Mouse (Mus musculus) megakaryocyte-erythroid progenitor cell, adult 5-6 weeks (primary cell): Measurements from ENCODE around the gene Olfr1264. TPM values are rescaled to one million over a fixed set of nuclear protein-coding genes. Genes with fewer than 3 reads are reported as not detected.

Experiments used
- ATAC-seq: replicated peaks from 2 replicates; pipeline ENCODE4 v1.8.0; 2016; ENCODE audit warnings: mild to moderate bottlenecking, inconsistent platforms; ENCODE audit not compliant: severe bottlenecking, poor library complexity, low FRiP score, low TSS enrichment
- total RNA-seq, 2 experiments: library from RNA; stranded (forward) in 1 of 2; stranded (reverse) in 1 of 2; fragments of 200-1000, 215-1000 nt in 1 of 2; fragments of >200 nt in 1 of 2; fragmentation: Nextera tagmentation in 1 of 2; gene quantifications; 2 replicates each; pipeline ENCODE4 v1.2.3; 2014 to 2017

The Olfr1264 gene
- not detected in 2 replicates for total RNA-seq (2014; fragmentation: Nextera tagmentation)
- total RNA-seq (2017) = not detected in 2 replicates

DNA sequence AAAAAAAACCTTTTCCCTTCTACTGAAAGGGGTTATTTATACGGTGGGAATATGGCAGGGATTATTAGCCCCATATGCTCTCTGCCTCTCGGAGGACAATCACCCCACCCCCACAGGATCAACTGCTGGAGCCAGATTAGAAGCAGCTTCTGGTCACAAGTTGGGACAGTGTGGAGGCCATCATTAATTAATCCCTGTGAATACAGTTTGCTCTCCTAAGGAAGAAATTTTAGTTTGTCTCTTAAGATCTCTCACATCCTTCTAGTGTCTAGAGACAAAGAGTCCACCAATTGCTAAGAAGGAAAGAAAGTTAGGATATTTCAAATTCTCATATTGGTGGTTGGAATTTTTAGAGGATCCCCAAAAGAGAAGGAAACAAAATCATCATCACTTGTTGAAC is at the start of gene Olfr1264:
Gene Olfr1264, minus strand, starts transcription at position 101 of the 400 bp plus-strand sequence.
- no peak for ATAC-seq

DNA sequence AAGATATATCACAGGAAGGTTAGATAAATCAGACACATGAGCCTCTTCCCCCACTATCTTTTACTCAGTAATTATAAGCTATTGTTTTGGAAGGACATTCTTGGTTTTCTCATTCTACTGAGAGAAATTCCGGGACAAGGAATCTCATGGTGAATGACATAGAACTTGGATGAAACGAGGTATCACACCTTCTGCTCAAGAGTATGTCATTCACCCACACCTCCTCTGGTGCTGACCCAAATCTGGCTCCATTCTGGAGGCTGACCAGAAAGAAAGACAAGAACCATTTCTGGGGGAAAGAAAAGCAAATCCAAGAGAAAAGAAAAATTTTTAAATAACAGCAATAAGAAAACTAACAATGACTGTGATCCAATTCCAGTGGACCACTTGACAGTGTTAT is 44.7 kb upstream of the Olfr1264 start:
- no peak for ATAC-seq

DNA sequence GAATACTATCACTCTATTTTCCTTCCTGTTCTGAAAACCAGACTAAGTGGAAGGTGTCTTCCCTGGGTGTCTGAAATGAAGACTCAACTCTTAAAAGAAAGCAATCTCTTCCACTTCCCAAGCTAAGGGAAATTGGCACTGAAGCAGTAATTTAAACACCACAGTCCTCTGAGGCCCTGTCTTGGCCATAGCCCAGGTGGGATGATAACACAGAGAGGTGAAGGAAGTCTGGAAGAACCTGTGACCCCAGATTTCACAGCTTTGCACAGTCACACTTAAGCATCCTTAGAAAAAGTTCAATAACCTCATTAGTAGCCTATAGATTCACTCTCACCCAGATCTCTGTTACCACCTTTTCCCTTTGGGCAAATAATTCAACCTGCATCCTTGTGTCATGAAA is 38.1 kb upstream of the Olfr1264 start, which contains the start of gene Olfr140:
Gene Olfr140, minus strand, starts transcription at position 101 of the 400 bp plus-strand sequence.
- no peak for ATAC-seq

DNA sequence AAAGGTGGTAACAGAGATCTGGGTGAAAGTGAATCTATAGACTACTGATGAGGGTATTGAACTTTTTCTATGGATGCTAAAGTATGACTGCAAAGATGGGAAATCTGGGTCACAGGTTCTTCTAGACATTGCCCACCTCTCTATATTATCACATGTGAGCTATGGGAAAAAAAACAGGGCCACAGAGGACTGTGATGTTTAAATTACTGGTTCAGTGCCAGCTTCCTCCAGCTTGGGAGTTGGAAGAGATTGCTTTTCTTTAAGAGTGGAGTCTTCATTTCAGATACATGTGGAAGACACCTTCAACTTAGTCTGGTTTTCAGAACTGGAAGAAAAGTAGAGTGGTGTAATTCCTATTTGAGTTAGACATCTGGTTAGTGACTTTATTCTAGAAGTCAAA is 9.7 kb upstream of the Olfr1264 start, which contains the start of gene Olfr1265:
Gene Olfr1265, plus strand, starts transcription at position 301 of the 400 bp plus-strand sequence.
- ATAC-seq = no peak

DNA sequence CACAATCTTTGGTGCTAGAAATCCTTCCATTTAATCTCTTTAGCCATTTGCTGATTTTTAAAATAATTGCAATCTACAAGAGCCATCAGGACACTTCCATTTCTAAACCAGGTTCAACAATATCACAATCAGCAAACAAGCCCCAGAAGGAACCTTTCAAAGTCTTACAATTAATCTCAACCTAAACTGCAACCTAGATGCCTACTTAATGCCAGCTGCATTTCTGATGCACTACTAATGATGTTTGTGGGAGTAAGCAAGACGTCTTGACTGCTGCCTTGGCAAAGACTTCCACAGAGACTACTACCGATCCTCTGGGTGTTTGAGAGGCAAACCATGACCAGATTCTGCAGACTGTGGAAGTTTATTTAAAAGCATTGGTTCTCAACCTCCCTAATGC is 13.5 kb downstream of the Olfr1264 start, which contains the start of gene Olfr1263:
Gene Olfr1263, plus strand, starts transcription at position 301 of the 400 bp plus-strand sequence.
- ATAC-seq = no peak

DNA sequence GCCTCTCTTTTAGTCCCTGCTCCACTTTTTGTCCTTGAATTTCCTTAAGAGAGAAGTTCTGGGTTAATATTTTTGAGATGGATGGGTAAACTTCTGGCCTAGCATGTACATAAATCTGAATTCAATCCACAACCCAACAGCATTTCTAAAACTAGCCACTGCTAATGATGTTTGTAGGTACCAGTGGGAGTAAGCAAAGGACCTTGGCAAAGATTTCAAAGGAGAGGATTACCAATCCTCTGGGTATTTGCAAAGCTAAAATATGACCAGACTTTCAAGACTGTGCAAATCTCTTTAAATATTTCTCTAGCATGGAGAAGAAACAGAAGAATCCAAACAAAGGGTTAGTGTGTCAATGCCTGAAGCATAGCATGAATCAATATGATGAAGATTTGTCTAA is 25.5 kb downstream of the Olfr1264 start, which contains the start of gene Olfr1262:
Gene Olfr1262, plus strand, starts transcription at position 301 of the 400 bp plus-strand sequence.
- ATAC-seq = no peak

DNA sequence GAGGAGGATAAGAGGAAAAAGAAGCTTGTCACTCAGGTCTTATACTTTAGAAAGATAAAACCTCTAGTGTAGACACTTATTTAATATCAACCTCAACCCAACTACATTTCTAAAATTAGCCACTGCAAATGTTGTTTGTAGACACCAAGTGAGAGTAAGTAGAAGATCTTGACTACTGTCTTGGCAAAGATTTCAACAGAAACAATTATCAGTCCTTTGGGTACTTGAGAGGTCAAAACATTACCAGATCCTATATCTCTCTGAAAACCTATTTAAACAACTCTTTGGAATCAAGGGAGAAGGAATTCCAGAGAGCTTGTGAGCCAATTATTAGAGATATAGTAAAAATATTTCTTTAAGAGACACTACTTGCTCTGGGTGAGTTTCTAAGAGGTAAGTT is 34.5 kb downstream of the Olfr1264 start, which contains the start of gene Olfr1261:
Gene Olfr1261, plus strand, starts transcription at position 301 of the 400 bp plus-strand sequence.
- ATAC-seq = no peak

DNA sequence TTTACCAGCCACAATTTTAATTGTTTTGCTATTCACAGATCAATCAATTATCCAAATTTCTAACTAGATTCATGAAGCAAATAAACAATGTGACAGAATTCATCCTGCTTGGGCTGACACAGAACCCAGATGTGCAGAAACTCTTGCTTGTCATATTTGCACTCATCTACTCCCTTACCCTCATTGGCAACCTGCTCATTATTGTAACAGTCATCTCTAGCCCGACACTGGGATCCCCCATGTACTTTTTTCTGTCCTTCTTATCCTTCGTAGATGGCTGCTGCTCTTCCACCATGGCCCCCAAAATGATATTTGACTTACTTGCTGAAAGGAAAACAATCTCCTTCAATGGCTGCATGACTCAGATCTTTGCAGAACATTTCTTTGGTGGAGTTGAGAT is 47.7 kb downstream of the Olfr1264 start:
- no peak for ATAC-seq

DNA sequence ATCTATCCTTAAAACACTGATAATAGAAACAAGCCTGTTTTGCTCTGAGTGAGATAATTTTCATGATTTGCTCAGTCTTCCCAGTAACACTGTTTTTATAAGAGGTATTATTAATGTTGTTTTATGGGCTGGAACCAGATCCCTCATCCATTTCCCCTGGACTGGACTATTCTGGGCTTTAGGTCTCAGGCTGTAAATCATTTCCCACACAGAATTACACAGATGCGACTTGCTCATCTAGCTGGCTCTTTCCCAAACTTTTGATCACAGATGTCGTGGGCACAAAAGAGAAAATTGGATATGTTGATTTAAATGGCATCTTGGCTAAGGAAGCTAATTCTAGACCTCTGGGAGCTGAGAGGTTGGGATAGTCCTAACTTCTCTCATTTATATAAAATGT is 51.2 kb downstream of the Olfr1264 start, which contains the start of gene Olfr1260:
Gene Olfr1260, plus strand, starts transcription at position 157 of the 400 bp plus-strand sequence.
- no peak for ATAC-seq

Other genes with a start within 250 kb of the Olfr1264 start
- gene Olfr1254, start 232.0 kb downstream of the Olfr1264 start, total RNA-seq (2014; fragmentation: Nextera tagmentation) = not detected in 2 replicates
- not detected in 2 replicates for gene Olfr1254, start 232.0 kb downstream of the Olfr1264 start, total RNA-seq (2017)
- not detected in 2 replicates for gene Olfr1255, start 213.5 kb downstream of the Olfr1264 start, total RNA-seq (2014; fragmentation: Nextera tagmentation)
- not detected in 2 replicates for gene Olfr1255, start 213.5 kb downstream of the Olfr1264 start, total RNA-seq (2017)
- gene Olfr1256, start 184.0 kb downstream of the Olfr1264 start, total RNA-seq (2014; fragmentation: Nextera tagmentation) = not detected in 2 replicates
- not detected in 2 replicates for gene Olfr1256, start 184.0 kb downstream of the Olfr1264 start, total RNA-seq (2017)
- not detected in 2 replicates for gene Olfr48, start 177.4 kb downstream of the Olfr1264 start, total RNA-seq (2014; fragmentation: Nextera tagmentation)
- gene Olfr48, start 177.4 kb downstream of the Olfr1264 start, total RNA-seq (2017) = not detected in 2 replicates
- not detected in 2 replicates for gene Olfr1257, start 147.1 kb downstream of the Olfr1264 start, total RNA-seq (2014; fragmentation: Nextera tagmentation)
- not detected in 2 replicates for gene Olfr1257, start 147.1 kb downstream of the Olfr1264 start, total RNA-seq (2017)
- gene Olfr1258, start 98.3 kb downstream of the Olfr1264 start, total RNA-seq (2014; fragmentation: Nextera tagmentation) = not detected in 2 replicates
- not detected in 2 replicates for gene Olfr1258, start 98.3 kb downstream of the Olfr1264 start, total RNA-seq (2017)
- gene Olfr1259, start 76.9 kb downstream of the Olfr1264 start, total RNA-seq (2014; fragmentation: Nextera tagmentation) = not detected in 2 replicates
- not detected in 2 replicates for gene Olfr1259, start 76.9 kb downstream of the Olfr1264 start, total RNA-seq (2017)
- gene Olfr1260, start 51.2 kb downstream of the Olfr1264 start, total RNA-seq (2014; fragmentation: Nextera tagmentation) = not detected in 2 replicates
- gene Olfr1260, start 51.2 kb downstream of the Olfr1264 start, total RNA-seq (2017) = not detected in 2 replicates
- gene Olfr1261, start 34.4 kb downstream of the Olfr1264 start, total RNA-seq (2014; fragmentation: Nextera tagmentation) = not detected in 2 replicates
- not detected in 2 replicates for gene Olfr1261, start 34.4 kb downstream of the Olfr1264 start, total RNA-seq (2017)
- not detected in 2 replicates for gene Olfr1262, start 25.4 kb downstream of the Olfr1264 start, total RNA-seq (2014; fragmentation: Nextera tagmentation)
- gene Olfr1262, start 25.4 kb downstream of the Olfr1264 start, total RNA-seq (2017) = not detected in 2 replicates
- not detected in 2 replicates for gene Olfr1263, start 13.4 kb downstream of the Olfr1264 start, total RNA-seq (2014; fragmentation: Nextera tagmentation)
- not detected in 2 replicates for gene Olfr1263, start 13.4 kb downstream of the Olfr1264 start, total RNA-seq (2017)
- not detected in 2 replicates for gene Olfr1265, start 9.8 kb upstream of the Olfr1264 start, total RNA-seq (2014; fragmentation: Nextera tagmentation)
- not detected in 2 replicates for gene Olfr1265, start 9.8 kb upstream of the Olfr1264 start, total RNA-seq (2017)
- gene Olfr140, start 38.0 kb upstream of the Olfr1264 start, total RNA-seq (2014; fragmentation: Nextera tagmentation) = not detected in 2 replicates
- not detected in 2 replicates for gene Olfr140, start 38.0 kb upstream of the Olfr1264 start, total RNA-seq (2017)
- gene Olfr1269, start 95.8 kb upstream of the Olfr1264 start, total RNA-seq (2014; fragmentation: Nextera tagmentation) = not detected in 2 replicates
- gene Olfr1269, start 95.8 kb upstream of the Olfr1264 start, total RNA-seq (2017) = not detected in 2 replicates
- not detected in 2 replicates for gene Olfr32, start 116.7 kb upstream of the Olfr1264 start, total RNA-seq (2014; fragmentation: Nextera tagmentation)
- not detected in 2 replicates for gene Olfr32, start 116.7 kb upstream of the Olfr1264 start, total RNA-seq (2017)
- not detected in 2 replicates for gene Olfr1270, start 127.5 kb upstream of the Olfr1264 start, total RNA-seq (2014; fragmentation: Nextera tagmentation)
- not detected in 2 replicates for gene Olfr1270, start 127.5 kb upstream of the Olfr1264 start, total RNA-seq (2017)
- gene Olfr1506, start 198.9 kb upstream of the Olfr1264 start, total RNA-seq (2014; fragmentation: Nextera tagmentation) = not detected in 2 replicates
- not detected in 2 replicates for gene Olfr1506, start 198.9 kb upstream of the Olfr1264 start, total RNA-seq (2017)
- not detected in 2 replicates for gene Olfr142, start 232.0 kb upstream of the Olfr1264 start, total RNA-seq (2014; fragmentation: Nextera tagmentation)
- not detected in 2 replicates for gene Olfr142, start 232.0 kb upstream of the Olfr1264 start, total RNA-seq (2017)
- not detected in 2 replicates for gene Olfr1271, start 245.5 kb upstream of the Olfr1264 start, total RNA-seq (2014; fragmentation: Nextera tagmentation)
- not detected in 2 replicates for gene Olfr1271, start 245.5 kb upstream of the Olfr1264 start, total RNA-seq (2017)